Mouse (Mus musculus): Measurements from ENCODE around the gene Zfp654. TPM values are rescaled to one million over a fixed set of nuclear protein-coding genes. Genes with fewer than 3 reads are reported as not detected.

Gene Zfp654
- polyA plus RNA-seq (2014; fragmentation: Illumina TruSeq; extraction: RNeasy Lipid Tissue Mini Kit (QIAGEN cat#74804); ENCODE audit: low replicate concordance): 44.2 TPM

GRCm38 (mm10) chr16:64851563-64852362 lies at the start of gene Zfp654, which contains the start of gene Cggbp1:
Zfp654 (minus strand) TSS chr16:64851652.
Cggbp1 (plus strand) TSS chr16:64851996.

DNA sequence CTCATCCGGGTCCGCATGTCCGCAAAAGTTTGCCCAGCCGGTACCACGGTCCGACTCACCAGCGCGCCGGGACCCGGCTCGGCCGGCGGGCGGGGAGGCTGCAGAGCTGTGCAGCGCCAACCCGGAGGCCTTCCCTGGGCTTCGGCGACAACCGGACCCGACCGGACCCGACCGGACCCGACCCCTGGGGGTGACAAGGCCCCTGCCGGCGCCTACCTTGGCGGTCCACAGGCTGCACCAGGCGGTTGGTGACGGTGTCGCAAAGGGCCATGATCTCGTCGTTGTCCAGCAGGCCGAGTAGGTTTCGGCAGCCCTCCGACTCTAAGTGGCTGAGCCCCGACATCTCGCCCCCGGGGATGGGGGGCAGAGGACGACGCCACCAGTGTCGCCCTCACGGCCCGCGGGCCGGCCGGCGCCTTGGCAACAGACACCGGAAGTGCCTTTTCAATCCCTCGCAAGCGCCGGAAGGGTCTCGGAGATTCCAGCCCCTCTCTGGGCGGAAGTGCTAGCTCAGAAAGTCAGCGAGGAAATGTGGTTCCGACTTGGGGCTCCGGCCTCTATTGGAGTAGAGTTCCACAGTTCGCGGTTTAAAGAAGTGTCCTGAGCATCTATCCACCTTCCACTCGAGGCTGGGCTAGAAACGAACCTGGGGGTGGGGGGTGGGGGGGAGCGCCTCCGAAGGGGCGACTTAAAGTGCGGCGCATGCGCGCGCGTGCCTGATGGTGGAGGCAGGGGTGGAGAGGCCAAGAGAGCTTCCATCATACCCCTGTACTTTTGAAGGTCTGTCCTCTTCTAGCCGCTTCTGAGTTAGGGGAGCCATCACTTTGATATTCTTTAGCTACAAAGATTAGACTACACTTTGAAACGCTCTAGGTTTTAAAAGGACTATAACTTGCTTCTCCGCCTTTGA lies 80.7 kb downstream of the Zfp654 start, which contains the start of gene 4930453N24Rik:
Gene 4930453N24Rik, minus strand, starts transcription at position 641 of the 910 bp plus-strand sequence.

Other genes with a start within 250 kb of the Zfp654 start
- not detected for gene Csnka2ip, start 249.2 kb downstream of the Zfp654 start, polyA plus RNA-seq (2014; fragmentation: Illumina TruSeq; extraction: RNeasy Lipid Tissue Mini Kit (QIAGEN cat#74804); ENCODE audit: low replicate concordance)
- gene 4930453N24Rik, start 80.5 kb downstream of the Zfp654 start, polyA plus RNA-seq (2014; fragmentation: Illumina TruSeq; extraction: RNeasy Lipid Tissue Mini Kit (QIAGEN cat#74804); ENCODE audit: low replicate concordance): 73.0 TPM
- gene Cggbp1, start 344 bp upstream of the Zfp654 start, polyA plus RNA-seq (2014; fragmentation: Illumina TruSeq; extraction: RNeasy Lipid Tissue Mini Kit (QIAGEN cat#74804); ENCODE audit: low replicate concordance): 155 TPM